Mouse (Mus musculus) small intestine, adult 2 months (tissue): ENCODE measurements around the gene Adamtsl4. TPM values are rescaled to one million over a fixed set of nuclear protein-coding genes. Genes with fewer than 3 reads are reported as not detected.

Experiments used
- H3K27ac ChIP-seq: fragments of 200-500 bp; 2 replicates; pipeline ENCODE4 v1.5.1; 2012; ENCODE audit warnings: low read depth, low read length, control low read depth, inconsistent platforms; ENCODE audit not compliant: insufficient read depth
- H3K27me3 ChIP-seq: fragments of 200-500 bp; 2 replicates; pipeline ENCODE4 v1.6.1; 2012; ENCODE audit warnings: mild to moderate bottlenecking, moderate library complexity, low read length, inconsistent platforms; ENCODE audit not compliant: control insufficient read depth, insufficient read depth
- H3K36me3 ChIP-seq: fragments of 200-500 bp; 2 replicates; pipeline ENCODE4 v1.6.1; 2012; ENCODE audit warnings: mild to moderate bottlenecking, low read length, control low read depth, inconsistent platforms; ENCODE audit not compliant: control insufficient read depth, insufficient read depth
- H3K4me1 ChIP-seq: fragments of 200-500 bp; 2 replicates; pipeline ENCODE4 v1.6.1; 2012; ENCODE audit warnings: low read length, inconsistent platforms, mixed read lengths; ENCODE audit not compliant: control insufficient read depth, insufficient read depth, insufficient read length
- H3K4me3 ChIP-seq: fragments of 200-500 bp; 2 replicates; pipeline ENCODE4 v1.5.1; 2012; ENCODE audit warnings: low read depth, mild to moderate bottlenecking, control low read depth, inconsistent platforms, low read length, moderate library complexity
- CTCF ChIP-seq: fragments of 200-500 bp; IDR thresholded peaks from 2 replicates; pipeline ENCODE4 v1.5.1; 2012; ENCODE audit warnings: low read depth, mild to moderate bottlenecking, control low read depth, inconsistent platforms, low read length, moderate library complexity, mixed read lengths; ENCODE audit not compliant: insufficient replicate concordance, insufficient read length; ENCODE audit errors: extremely low read depth
- POLR2A ChIP-seq: fragments of 200-500 bp; IDR thresholded peaks from 2 replicates; pipeline ENCODE4 v1.6.1; 2012; ENCODE audit warnings: low read depth, mild to moderate bottlenecking, control low read depth, inconsistent platforms, low read length, moderate library complexity
- WGBS: fragments of 180-500 bp; shearing (Covaris S2); methylation state at CpG from one replicate; pipeline ENCODE4 v1.1.7; 2018; 5-methylcytosine and 5-hydroxymethylcytosine counted together
- polyA plus RNA-seq: library from polyadenylated mRNA; depleted of rRNA; stranded (reverse); fragments of >200 nt; gene quantifications from 2 replicates; pipeline ENCODE4 v1.2.3, GENCODE M21; 2012

The Adamtsl4 gene
- polyA plus RNA-seq, 1 experiment: 8.2 TPM

DNA sequence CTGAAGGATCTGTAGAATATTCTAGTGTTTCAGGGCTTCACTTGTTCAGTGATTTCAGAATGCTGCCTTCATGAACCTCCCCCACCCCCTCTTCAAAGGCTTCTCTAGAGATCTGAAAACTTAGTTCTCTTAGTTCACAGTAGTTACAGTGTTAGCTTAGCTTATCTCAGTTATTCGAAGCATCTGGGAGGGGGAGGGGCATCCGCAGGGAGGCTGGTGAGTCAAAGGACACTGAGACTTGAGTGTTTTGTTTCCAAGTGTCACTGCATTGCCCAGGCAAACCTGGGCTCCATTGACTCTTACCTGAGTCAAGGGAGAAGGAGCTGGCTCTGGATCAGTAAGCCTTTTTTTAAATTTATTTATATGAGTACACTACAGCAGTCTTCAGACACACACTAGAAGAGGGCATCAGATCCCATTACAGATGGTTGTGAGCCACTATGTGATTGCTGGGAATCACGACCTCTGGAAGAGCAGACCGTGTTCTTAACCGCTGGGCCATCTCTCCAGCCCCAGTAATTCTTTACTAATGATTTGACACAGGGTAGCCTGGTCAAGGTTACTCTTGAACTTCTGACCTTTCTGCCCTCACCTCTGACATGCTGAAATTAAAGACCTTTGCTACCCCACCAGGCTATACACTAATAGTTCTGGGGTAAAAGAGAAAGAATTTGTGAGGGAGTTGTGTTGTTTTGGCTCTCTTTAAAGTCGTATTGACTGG, 21.4 kb downstream of the Adamtsl4 start:
- H3K27me3 ChIP-seq: no peaks in the 10 kb centered on the region
- WGBS: 24% methylated on average over 6 of the region's 6 CpGs
- TF ChIP-seq POLR2A: no peak
- TF ChIP-seq CTCF: no peak
- H3K4me3 ChIP-seq: no peak overlapping the region
- peak overlapping the region; percentile 94 for H3K27ac ChIP-seq
- H3K4me1 ChIP-seq: peaks cover 47% of the 10 kb centered on the region
- peaks cover 33% of the 10 kb centered on the region for H3K36me3 ChIP-seq

DNA sequence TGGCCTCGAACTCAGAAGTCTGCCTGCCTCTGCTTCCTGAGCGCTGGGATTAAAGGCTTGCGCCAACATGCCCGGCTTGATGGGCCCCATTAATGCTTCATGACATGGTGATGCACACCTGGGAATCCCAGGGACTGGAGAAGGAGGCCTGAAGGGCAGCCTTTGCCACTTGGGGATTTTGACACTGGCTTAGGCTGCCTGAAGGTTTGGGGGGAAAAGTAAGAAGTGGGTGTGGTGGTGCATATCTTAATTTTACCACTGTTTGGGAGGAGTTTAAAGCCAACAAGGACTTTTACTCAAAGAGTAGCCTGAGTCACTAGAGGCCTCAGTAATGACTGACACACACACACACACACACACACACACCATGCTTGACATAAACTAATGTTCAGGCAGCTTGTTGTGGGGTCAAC, 22.8 kb downstream of the Adamtsl4 start:
- Histone ChIP-seq H3K4me3 (no peak overlapping the region), H3K27me3 (no peaks in the 10 kb centered on the region), H3K27ac (peak overlapping the region; percentile 81), H3K4me1 (peaks cover 43% of the 10 kb centered on the region), H3K36me3 (peaks cover 46% of the 10 kb centered on the region)
- 86% methylated on average over 4 of the region's 4 CpGs for WGBS
- TF ChIP-seq CTCF: no peak
- TF ChIP-seq POLR2A: no peak

DNA sequence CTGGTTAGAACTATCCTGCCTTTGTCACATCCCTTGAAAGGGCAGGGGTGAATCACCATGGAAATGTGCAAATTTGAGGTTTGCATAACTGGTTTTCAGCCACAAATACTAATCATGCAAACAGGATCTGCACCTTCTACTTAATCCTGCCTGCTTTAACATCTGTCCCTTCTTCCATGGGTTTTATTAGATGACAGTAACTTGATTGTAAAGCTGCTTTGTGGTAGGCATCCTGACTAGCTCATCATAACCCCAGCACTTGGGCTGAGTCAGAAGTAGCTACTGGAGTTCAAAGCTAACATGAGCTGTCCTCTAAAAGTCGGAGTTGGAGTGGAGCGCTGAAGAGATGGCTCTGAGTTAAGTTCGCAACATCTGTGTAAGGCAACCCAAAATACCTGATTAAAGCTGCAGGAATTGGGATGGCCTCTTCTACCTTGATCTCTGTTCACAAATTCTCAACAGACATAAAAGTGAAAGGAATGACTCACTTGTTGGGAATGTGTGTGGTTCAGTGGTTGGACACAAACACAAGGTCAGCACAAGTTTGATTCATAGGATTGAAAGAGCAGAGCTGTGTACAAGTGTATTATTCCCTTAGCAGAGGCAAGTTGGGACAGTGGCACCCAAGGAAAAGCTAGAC, 23.6 kb downstream of the Adamtsl4 start:
- 75% methylated on average over 3 of the region's 3 CpGs for WGBS
- H3K4me3 ChIP-seq: no peak overlapping the region
- H3K27me3 ChIP-seq: no peaks in the 10 kb centered on the region
- TF ChIP-seq CTCF: no peak
- TF ChIP-seq POLR2A: no peak
- peaks cover 50% of the 10 kb centered on the region for H3K36me3 ChIP-seq
- H3K27ac ChIP-seq: peak overlapping the region; percentile 81
- H3K4me1 ChIP-seq: peaks cover 40% of the 10 kb centered on the region

DNA sequence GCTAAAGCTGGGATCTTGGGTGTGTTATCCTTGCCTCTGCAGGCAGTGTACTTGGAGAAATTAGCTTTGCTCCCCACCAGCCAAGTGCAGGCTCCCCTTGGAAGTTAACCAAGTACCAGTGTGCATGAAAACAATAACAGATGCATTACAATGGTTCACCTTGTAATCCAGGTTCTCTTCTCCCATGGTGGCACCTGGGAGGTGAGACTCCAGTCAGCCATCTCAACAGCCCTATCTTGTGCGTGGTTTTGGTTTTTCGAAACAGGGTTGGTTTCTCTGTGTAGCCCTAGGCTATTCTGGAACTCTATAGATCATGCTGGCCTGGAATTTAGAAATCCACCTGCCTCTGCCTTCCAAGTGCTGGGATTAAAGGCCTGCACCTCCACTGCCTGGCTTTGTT, 24.2 kb downstream of the Adamtsl4 start:
- H3K36me3 ChIP-seq: peaks cover 50% of the 10 kb centered on the region
- peaks cover 37% of the 10 kb centered on the region for H3K4me1 ChIP-seq
- H3K4me3 ChIP-seq: no peak overlapping the region
- H3K27ac ChIP-seq: peak overlapping the region; percentile 81
- no peak for TF ChIP-seq CTCF
- TF ChIP-seq POLR2A: no peak
- no peaks in the 10 kb centered on the region for H3K27me3 ChIP-seq
- 68% methylated on average over 2 of the region's 2 CpGs for WGBS

DNA sequence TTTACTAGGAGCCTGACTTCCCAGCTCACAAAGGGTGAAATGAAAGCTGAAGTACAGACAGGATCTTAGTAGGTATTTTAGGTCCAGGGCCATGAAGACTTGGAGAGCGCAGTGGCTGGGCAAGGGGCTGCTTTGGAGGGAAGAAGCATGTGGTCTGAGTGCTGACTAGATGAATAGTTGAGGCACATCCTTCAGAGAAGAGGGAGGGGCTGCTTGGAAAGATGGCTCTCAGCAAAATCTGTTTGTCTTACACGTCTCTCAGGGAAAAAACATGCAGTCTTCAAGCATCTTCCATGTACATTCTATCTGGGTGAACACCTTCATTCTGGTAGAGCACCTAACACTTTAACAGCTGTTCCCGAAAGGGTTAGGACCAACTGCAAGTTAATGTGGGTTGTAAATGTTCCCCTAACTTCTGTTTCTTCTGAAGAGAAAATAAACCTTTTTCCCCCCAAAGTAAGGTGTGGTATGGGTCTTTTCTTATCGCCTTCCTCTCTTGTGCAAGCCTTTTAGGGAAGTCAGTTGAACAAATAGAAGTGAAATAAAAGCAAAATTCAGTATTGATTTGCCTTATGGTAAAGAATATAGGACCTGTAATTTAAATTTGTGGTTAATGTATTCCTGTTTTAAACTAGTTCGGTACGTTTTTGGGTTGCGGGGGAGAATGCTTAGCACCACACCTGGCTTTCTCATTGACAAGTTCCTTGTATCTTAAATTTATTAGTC, 24.8 kb downstream of the Adamtsl4 start:
- peaks cover 50% of the 10 kb centered on the region for H3K36me3 ChIP-seq
- peak overlapping the region; percentile 95 for H3K27ac ChIP-seq
- no peaks in the 10 kb centered on the region for H3K27me3 ChIP-seq
- no peak for TF ChIP-seq CTCF
- TF ChIP-seq POLR2A: no peak
- peaks cover 32% of the 10 kb centered on the region for H3K4me1 ChIP-seq
- H3K4me3 ChIP-seq: peak overlapping the region; percentile 47
- 39% methylated on average over 7 of the region's 7 CpGs for WGBS

DNA sequence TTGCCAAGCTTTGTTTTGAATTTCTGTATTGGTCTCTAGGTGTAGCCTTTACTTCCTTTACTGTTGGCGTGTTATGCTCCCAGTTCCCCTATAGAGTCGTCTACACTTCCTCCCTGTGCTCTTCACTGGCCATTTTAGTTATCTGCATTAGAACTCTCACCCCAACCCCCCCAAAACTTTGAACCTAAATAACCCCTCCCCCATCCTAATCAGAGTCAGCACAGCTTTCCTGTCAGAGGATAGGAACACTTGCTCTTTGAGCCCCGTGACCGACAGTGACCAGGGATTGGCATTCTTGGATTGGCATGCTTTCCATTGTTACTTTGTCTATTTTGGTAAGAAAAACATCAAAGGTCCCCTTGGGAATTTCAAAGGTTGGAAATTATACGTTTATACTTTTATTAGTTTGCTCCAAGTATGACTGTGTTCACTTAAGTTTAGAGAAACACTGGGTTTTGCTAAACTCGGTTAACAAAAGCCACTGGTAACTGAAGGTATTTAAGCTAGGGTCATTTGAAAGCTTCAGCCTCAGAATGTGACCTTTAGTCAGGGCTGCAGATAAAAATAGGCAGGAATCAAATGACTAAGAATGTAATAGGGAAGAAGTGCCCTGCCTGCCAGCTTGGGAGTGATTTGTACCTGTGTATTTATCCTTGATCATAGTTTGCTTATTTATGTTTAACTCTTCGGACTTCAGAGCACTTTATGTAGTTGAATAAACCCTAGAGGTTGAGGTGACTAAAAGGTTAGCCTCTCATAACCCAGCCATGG, 25.6 kb downstream of the Adamtsl4 start:
- Histone ChIP-seq H3K27me3 (no peaks in the 10 kb centered on the region), H3K4me3 (peak overlapping the region; percentile 47), H3K27ac (peak overlapping the region; percentile 95), H3K4me1 (peaks cover 31% of the 10 kb centered on the region), H3K36me3 (peaks cover 50% of the 10 kb centered on the region)
- WGBS: 3% methylated on average over 7 of the region's 7 CpGs
- TF ChIP-seq POLR2A (no peak), CTCF (no peak)
